Mouse (Mus musculus): ENCODE results near the gene Acvr1b. TPM values are rescaled to one million over a fixed set of nuclear protein-coding genes. Genes with fewer than 3 reads are reported as not detected.

The Acvr1b gene
- polyA plus RNA-seq, 1 experiment from 2014 or later = 5.5 TPM

DNA sequence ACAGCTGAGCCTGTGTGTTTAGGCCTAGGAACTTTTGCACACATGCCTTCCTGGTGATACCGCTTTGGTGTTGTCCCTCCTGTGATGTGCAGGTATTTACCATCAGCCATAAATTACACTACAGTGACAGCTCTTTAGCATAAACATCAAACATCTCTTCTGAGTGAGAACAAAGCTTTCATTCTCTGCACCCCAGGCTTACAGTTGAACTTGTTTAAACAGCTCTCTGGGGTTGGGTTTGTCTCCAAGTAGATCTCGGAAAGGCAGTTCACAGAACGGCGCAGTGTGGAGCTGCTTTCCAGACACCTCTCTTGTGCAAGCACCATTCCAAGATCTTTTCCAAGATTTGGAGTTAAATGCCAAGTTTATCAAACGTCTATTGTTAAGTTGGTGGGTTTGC lies 8.8 kb downstream of the Acvr1b start:
- no peaks in the 10 kb centered on the region for H3K27me3 ChIP-seq (replicated peaks; ENCODE audit: low read depth, poor library complexity, severe bottlenecking)
- no peak for DNase-seq (ENCODE audit: low spot score)
- peaks cover 41% of the 10 kb centered on the region for H3K36me3 ChIP-seq (replicated peaks)
- no peak overlapping the region for H3K4me3 ChIP-seq
- no peaks in the 10 kb centered on the region for H3K9me3 ChIP-seq
- no peak overlapping the region for H3K27ac ChIP-seq (replicated peaks)
- 75% methylated on average over 5 of the region's 5 CpGs for WGBS
- peaks cover 47% of the 10 kb centered on the region for H3K4me1 ChIP-seq

DNA sequence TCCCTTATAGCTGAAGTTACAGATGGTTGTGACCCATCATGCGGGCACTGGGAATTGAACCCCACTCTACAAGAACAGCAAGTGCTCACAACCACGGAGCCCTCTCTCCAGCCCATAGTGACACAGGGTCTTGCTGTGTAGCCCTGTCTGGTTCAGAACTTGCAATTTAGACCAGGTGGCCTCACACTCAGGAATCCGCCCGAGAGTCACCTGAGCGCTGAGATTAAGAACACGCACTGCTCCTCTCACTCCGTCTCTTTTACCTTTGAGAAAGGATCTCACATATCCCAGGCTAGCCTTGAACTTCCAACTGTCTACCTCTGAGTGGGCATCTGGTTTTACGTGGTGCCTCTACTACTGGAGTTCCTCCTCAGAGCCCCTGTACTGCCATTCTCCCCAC lies 10.4 kb downstream of the Acvr1b start:
- H3K9me3 ChIP-seq = no peaks in the 10 kb centered on the region
- H3K4me3 ChIP-seq = no peak overlapping the region
- peaks cover 41% of the 10 kb centered on the region for H3K36me3 ChIP-seq (replicated peaks)
- no peaks in the 10 kb centered on the region for H3K27me3 ChIP-seq (replicated peaks; ENCODE audit: low read depth, poor library complexity, severe bottlenecking)
- DNase-seq (ENCODE audit: low spot score) = no peak
- H3K27ac ChIP-seq (replicated peaks) = no peak overlapping the region
- peaks cover 32% of the 10 kb centered on the region for H3K4me1 ChIP-seq
- WGBS = 97% methylated on average over 8 of the region's 8 CpGs

DNA sequence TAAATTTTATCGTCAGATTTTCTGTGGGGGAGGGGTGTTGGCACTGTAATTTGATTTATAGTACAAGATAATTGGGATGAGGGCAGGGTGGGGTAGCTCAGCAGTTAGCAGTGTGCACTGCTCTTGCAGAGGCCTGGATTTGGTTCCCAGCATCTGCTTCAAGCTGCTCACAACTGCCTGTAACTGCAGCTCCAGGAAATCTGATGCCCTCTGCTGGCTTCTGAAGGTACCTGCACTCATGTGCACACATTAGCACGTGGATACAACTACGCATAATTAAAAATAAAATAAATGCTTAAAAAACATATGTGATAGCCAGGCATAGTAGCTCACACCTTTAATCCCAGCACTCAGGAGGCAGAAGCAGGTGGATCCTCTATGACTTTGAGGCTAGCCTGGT lies 11.7 kb downstream of the Acvr1b start:
- no peak for DNase-seq (ENCODE audit: low spot score)
- H3K27me3 ChIP-seq (replicated peaks; ENCODE audit: low read depth, poor library complexity, severe bottlenecking) = no peaks in the 10 kb centered on the region
- H3K9me3 ChIP-seq = no peaks in the 10 kb centered on the region
- H3K4me3 ChIP-seq = no peak overlapping the region
- H3K27ac ChIP-seq (replicated peaks) = no peak overlapping the region
- H3K4me1 ChIP-seq = peaks cover 32% of the 10 kb centered on the region
- H3K36me3 ChIP-seq (replicated peaks) = peaks cover 41% of the 10 kb centered on the region
- 94% methylated on average over 3 of the region's 3 CpGs for WGBS

DNA sequence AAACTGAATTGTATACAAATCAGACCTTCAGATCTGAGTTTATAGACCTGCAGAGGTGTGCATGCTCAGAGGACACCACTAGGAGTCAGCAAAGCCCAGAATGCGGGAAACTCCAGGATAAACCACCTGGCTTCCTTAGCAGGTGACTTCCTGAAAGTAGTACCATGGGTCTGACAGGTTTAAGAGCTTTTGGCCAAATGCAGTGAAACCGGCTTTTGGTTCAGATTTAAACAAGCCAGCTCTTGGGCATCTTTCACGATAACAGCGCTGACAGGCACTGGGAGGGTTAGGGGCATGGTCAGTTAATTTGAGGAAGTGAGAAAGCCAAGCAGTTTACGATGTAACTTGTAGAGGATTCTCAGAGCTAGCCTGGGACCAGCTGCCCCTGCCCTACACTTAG lies 14.0 kb downstream of the Acvr1b start:
- H3K27me3 ChIP-seq (replicated peaks; ENCODE audit: low read depth, poor library complexity, severe bottlenecking) = no peaks in the 10 kb centered on the region
- no peak for DNase-seq (ENCODE audit: low spot score)
- H3K9me3 ChIP-seq = no peaks in the 10 kb centered on the region
- no peak overlapping the region for H3K27ac ChIP-seq (replicated peaks)
- no peak overlapping the region for H3K4me3 ChIP-seq
- WGBS = 85% methylated on average over 5 of the region's 5 CpGs
- peaks cover 41% of the 10 kb centered on the region for H3K36me3 ChIP-seq (replicated peaks)
- H3K4me1 ChIP-seq = peaks cover 34% of the 10 kb centered on the region

DNA sequence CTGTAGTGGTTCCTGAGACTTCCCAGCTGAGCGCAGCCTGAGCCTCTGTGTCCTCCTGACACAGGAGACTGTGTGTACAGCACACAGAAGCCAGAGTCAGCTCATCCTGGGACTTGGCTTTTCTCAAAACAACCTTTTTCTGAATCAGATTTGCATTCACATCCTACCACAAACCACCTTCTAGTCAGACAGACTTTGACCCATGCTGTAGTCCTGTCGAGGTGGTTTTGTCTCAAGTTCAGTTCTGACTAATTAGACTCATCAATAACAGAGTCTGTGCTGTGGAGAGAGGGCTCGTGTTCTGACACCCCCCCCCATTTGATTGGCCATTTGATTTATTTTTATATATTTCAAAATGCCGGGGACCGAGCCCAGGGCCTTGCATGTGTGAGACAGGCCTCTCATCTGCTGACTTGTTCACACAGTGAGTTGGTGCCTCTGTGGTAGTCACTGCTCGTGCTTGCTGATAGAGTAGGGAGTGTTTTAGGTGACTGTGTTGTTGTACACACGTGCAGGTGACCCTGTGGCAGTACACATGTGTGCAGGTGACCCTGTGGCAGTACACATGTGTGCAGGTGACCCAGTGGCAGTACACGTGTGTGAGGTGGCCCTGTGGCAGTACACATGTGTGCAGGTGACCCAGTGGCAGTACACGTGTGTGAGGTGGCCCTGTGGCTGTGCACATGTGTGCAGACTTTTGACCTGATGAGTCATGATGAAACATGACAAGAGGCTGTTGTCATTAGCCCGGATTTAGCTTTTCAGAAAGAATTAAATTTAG lies 16.3 kb downstream of the Acvr1b start:
- no peak for DNase-seq (ENCODE audit: low spot score)
- H3K27me3 ChIP-seq (replicated peaks; ENCODE audit: low read depth, poor library complexity, severe bottlenecking) = no peaks in the 10 kb centered on the region
- H3K4me1 ChIP-seq = peaks cover 30% of the 10 kb centered on the region
- H3K4me3 ChIP-seq = no peak overlapping the region
- no peak overlapping the region for H3K27ac ChIP-seq (replicated peaks)
- peaks cover 39% of the 10 kb centered on the region for H3K36me3 ChIP-seq (replicated peaks)
- WGBS = 85% methylated on average over 10 of the region's 10 CpGs
- H3K9me3 ChIP-seq = no peaks in the 10 kb centered on the region

DNA sequence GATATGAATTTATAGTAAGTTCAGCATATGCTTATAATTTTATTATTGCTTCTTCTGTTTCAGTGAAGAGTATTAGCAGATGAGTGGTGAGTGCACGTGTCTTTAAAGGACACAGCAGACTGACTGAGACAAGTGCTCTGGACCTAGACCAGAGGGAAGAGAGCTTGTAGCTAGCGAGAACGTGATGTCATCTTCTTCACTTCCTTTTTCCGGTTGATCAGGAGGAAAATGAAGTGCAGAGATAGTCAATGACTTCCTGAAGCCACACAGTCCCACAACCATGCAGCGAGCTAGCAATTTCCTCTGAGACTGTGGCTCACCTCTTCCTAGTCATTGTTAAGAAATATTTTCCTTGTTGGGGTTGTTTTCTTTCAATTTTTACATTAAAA lies 16.9 kb downstream of the Acvr1b start:
- Histone ChIP-seq H3K27me3 (replicated peaks; ENCODE audit: low read depth, poor library complexity, severe bottlenecking) (no peaks in the 10 kb centered on the region), H3K36me3 (replicated peaks) (peaks cover 39% of the 10 kb centered on the region), H3K4me1 (peaks cover 30% of the 10 kb centered on the region), H3K4me3 (no peak overlapping the region), H3K9me3 (no peaks in the 10 kb centered on the region), H3K27ac (replicated peaks) (no peak overlapping the region)
- WGBS = 80% methylated on average over 5 of the region's 5 CpGs
- no peak for DNase-seq (ENCODE audit: low spot score)

DNA sequence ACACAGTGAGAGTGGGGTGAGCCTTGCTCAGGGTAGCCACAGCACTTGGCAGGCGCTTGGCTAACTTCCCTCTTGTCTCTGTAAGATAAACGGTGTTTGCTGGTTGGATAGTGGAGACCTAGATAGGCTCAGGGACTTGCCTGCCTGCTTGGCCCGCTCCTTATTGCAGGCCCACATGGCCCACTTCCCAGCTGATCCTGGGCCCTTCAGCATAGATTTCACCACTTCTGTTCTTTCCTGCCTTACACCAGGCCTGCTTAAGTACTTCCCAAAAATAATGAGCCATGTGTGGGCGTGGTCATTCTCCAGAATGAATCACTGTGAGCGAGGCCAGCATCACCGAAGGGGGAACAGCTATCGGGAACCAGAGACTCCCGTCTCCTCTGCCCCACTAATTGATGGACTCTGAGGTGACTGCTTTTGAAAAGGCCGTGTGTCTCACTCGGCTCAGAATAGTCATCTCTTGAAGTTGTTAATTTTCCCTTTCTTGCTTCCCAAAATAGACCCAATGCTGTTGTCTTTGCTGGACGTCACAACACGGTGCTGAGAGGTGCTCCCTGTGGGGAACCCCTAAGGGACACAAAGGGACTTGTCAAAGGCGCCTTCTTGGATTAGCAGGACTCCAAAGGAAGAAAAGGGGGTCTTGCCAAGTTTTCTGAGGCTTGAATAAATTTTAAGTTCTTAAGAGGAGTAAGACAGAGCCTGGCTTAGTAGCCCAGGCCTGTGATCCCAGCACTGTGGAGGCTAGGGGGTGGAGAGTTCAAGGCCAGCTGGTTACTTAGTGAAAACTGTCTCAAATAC lies 17.8 kb downstream of the Acvr1b start:
- no peaks in the 10 kb centered on the region for H3K9me3 ChIP-seq
- no peak overlapping the region for H3K4me3 ChIP-seq
- H3K27ac ChIP-seq (replicated peaks) = 0 out of 2 replicates have a peak overlapping the region, but pooled peaks have one; percentile 19
- peaks cover 30% of the 10 kb centered on the region for H3K4me1 ChIP-seq
- no peaks in the 10 kb centered on the region for H3K27me3 ChIP-seq (replicated peaks; ENCODE audit: low read depth, poor library complexity, severe bottlenecking)
- no peak for DNase-seq (ENCODE audit: low spot score)
- H3K36me3 ChIP-seq (replicated peaks) = peaks cover 39% of the 10 kb centered on the region
- whole genome bisulfite sequencing = 35% methylated on average over 13 of the region's 13 CpGs

DNA sequence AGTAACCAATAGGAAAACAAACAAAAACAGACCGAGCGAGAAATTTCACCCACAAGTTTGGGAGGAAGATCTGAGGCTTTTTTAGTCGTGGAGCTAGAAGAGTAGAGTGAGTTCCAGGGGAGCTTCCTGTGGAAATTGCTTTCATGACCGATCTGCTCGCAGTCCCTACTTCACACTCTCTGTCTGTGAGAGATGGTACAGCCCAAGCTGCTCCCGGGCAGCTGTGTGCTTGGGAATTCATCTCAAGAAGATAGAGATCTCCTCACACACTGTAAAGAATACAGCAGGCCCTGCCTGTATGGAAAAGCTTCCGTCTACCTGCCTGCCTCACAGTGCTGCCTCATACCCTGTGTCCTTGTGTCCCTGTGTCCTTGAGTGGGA lies 18.4 kb downstream of the Acvr1b start:
- no peak for DNase-seq (ENCODE audit: low spot score)
- Histone ChIP-seq H3K4me3 (no peak overlapping the region), H3K36me3 (replicated peaks) (peaks cover 39% of the 10 kb centered on the region), H3K4me1 (peaks cover 30% of the 10 kb centered on the region), H3K9me3 (no peaks in the 10 kb centered on the region), H3K27me3 (replicated peaks; ENCODE audit: low read depth, poor library complexity, severe bottlenecking) (no peaks in the 10 kb centered on the region), H3K27ac (replicated peaks) (no peak overlapping the region)
- 58% methylated on average over 7 of the region's 7 CpGs for WGBS

DNA sequence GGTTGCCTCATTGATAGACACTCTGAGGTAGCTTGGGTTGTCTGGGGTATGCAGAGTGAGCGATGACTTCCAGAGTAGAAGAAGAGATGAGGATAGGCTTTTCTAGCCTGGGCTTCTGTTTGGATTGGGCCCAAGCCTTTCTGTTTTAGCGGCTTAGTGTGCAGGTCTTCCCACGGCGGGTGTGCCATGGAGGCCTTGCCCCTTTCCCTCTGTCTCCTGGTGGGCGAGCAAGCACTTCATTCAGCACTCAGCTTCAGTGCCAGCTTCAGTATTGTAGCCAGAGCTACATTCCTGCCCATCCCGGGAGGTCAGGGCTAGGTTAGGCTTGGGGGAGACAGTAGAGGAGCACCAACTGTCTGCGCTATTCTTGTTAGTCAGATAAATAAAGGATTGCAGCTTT lies 18.8 kb downstream of the Acvr1b start:
- Histone ChIP-seq H3K27me3 (replicated peaks; ENCODE audit: low read depth, poor library complexity, severe bottlenecking) (no peaks in the 10 kb centered on the region), H3K9me3 (no peaks in the 10 kb centered on the region), H3K4me1 (peaks cover 30% of the 10 kb centered on the region), H3K4me3 (no peak overlapping the region), H3K36me3 (replicated peaks) (peaks cover 41% of the 10 kb centered on the region), H3K27ac (replicated peaks) (no peak overlapping the region)
- 91% methylated on average over 7 of the region's 7 CpGs for WGBS
- DNase-seq (ENCODE audit: low spot score) = no peak

DNA sequence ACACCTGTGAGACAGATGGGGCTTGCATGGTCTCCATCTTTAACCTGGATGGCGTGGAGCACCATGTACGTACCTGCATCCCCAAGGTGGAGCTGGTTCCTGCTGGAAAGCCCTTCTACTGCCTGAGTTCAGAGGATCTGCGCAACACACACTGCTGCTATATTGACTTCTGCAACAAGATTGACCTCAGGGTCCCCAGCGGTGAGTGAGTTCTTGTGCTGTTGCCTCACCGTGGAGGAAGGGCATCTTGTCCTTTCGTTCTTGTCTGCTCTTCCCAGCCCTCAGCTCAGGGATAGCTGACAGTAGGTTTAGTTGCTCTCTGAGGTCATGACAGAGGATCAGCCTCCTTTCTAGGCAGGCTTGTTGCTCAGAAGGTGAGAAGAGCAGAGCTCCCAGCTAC lies 20.1 kb downstream of the Acvr1b start:
- Histone ChIP-seq H3K4me1 (peaks cover 30% of the 10 kb centered on the region), H3K9me3 (no peaks in the 10 kb centered on the region), H3K4me3 (no peak overlapping the region), H3K27ac (replicated peaks) (no peak overlapping the region), H3K27me3 (replicated peaks; ENCODE audit: low read depth, poor library complexity, severe bottlenecking) (no peaks in the 10 kb centered on the region), H3K36me3 (replicated peaks) (peaks cover 55% of the 10 kb centered on the region)
- DNase-seq (ENCODE audit: low spot score) = no peak
- 92% methylated on average over 6 of the region's 6 CpGs for WGBS

DNA sequence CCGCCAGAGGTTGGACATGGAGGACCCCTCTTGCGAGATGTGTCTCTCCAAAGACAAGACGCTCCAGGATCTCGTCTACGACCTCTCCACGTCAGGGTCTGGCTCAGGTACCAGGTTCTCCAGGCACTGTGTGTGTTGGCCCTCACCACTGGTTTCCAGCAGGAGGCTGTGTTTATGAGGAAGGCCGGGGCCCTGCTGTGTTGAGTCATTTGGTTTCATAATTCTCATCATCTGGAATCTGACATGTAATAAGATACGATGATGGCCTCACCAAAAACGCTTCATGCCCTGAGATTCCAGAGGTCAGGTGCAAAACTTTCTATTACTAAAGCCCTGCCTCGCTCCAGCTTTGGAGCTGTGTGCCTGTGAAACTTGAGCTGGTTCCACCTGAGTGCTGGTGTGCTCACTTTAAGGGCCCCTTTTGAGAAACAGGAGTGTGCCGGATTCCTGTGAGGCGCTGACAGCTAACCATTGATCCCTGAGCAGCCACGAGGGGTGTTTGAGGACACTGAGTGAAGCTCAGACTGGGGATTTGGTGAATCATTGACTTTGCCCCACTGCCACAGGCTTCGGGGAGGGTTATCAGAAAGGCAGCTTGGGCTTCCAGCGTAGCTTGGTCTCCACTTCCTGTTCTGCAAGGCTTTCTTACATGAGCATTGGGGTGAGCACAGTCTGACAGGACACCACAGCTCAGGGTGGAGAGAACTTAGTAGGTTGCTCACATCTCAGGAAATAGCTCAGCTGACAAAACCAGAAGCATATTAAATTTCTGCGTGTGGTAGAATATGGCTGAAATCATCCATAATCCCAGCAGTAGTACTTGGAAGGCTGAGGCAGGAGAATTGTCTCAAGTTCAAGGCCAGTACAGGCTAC lies 21.3 kb downstream of the Acvr1b start:
- Histone ChIP-seq H3K4me3 (no peak overlapping the region), H3K9me3 (no peaks in the 10 kb centered on the region), H3K27me3 (replicated peaks; ENCODE audit: low read depth, poor library complexity, severe bottlenecking) (no peaks in the 10 kb centered on the region), H3K4me1 (peaks cover 27% of the 10 kb centered on the region), H3K36me3 (replicated peaks) (peaks cover 67% of the 10 kb centered on the region), H3K27ac (replicated peaks) (no peak overlapping the region)
- 93% methylated on average over 16 of the region's 16 CpGs for WGBS
- no peak for DNase-seq (ENCODE audit: low spot score)

DNA sequence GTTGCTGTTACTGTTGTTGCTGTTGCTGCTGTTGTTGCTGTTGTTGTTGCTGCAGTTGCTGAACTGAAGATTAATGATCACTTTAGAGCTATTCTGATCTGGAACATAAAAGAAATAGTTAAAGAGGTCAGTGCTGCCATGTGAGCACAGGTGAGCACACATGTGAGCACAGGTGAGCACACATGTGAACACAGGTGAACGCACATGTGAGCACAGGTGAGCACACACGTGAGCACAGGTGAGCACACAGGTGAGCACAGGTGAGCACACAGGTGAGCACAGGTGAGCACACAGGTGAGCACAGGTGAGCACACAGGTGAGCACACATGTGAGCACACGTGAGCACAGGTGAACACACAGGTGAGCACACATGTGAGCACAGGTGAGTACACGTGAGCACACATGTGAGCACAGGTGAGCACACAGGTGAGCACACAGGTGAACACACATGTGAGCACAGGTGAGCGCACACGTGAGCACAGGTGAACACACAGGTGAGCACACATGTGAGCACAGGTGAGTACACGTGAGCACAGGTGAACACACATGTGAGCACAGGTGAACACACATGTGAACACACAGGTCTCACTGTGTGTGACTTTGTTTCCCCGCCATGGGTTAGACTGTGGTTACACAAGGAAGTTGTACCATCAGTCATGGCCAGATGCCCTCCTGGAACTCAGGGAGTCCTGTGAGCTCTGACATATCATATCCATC lies 22.4 kb downstream of the Acvr1b start:
- peaks cover 8% of the 10 kb centered on the region; the same call in 1 of the 2 replicates for H3K9me3 ChIP-seq
- no peaks in the 10 kb centered on the region for H3K27me3 ChIP-seq (replicated peaks; ENCODE audit: low read depth, poor library complexity, severe bottlenecking)
- no peak overlapping the region for H3K4me3 ChIP-seq
- 95% methylated on average over 8 of the region's 8 CpGs for WGBS
- H3K27ac ChIP-seq (replicated peaks) = no peak overlapping the region
- H3K4me1 ChIP-seq = peaks cover 17% of the 10 kb centered on the region
- H3K36me3 ChIP-seq (replicated peaks) = peaks cover 77% of the 10 kb centered on the region
- DNase-seq (ENCODE audit: low spot score) = no peak
